ENCODE assay signal across 16 mouse cellular contexts in genomic region chr6:149460971-149461370, GRCm38 (mm10).
"Had no signal": no experiment of that assay in that cellular context is flagged by ENCODE, and none has a peak within 500 bp of the region (broad histone marks: within the 10 kb centered on the region; RNA-seq: fewer than 3 reads in every experiment).

No protein-coding gene starts in this region.

- ATAC-seq: hindbrain, embryonic 16.5 days; inflammation-experienced regulatory T-cells, adult 6 months; intestine, embryonic 15.5 days; intestine, postnatal 0 days had no signal

- DNase-seq: gastrocnemius, adult 2 months; gastrocnemius, postnatal 10 days; gastrocnemius, postnatal 25 days; heart, adult 18-20 months; heart, postnatal 10 days; heart, postnatal 4 days; kidney, adult 18-20 months; kidney, adult 8-10 months; kidney, postnatal 10 days; kidney, postnatal 25 days; kidney, postnatal 4 days; liver had no signal
